Mouse (Mus musculus) neural tube, embryonic 14.5 days (tissue): ENCODE measurements around the gene Hoxa6. TPM values are rescaled to one million over a fixed set of nuclear protein-coding genes. Genes with fewer than 3 reads are reported as not detected.

Experiments
- ATAC-seq: fragments of 200-750 bp; cut with Nextera tagmentation; 2 replicates; pipeline ENCODE4 v1.8.0; 2017; ENCODE audit warnings: low read depth, mild to moderate bottlenecking, moderate TSS enrichment, moderate library complexity
- H3K27ac ChIP-seq: fragments of 300-500 bp; sonication (generic); 2 replicates; pipeline ENCODE4 v1.5.1; 2014; ENCODE audit warnings: low read depth, mild to moderate bottlenecking, control low read depth, low read length, moderate library complexity, mixed read lengths
- H3K27me3 ChIP-seq: fragments of 300-500 bp; sonication (generic); 2 replicates; pipeline ENCODE4 v1.6.1; 2014; ENCODE audit warnings: low read length; ENCODE audit not compliant: control insufficient read depth, insufficient read depth
- H3K36me3 ChIP-seq: fragments of 300-500 bp; sonication (generic); 2 replicates; pipeline ENCODE4 v1.6.1; 2014; ENCODE audit warnings: low read length, mixed read lengths; ENCODE audit not compliant: control insufficient read depth, insufficient read depth
- H3K4me1 ChIP-seq: fragments of 300-500 bp; sonication (generic); 2 replicates; pipeline ENCODE4 v1.6.1; 2014; ENCODE audit warnings: low read length; ENCODE audit not compliant: control insufficient read depth, insufficient read depth
- H3K4me2 ChIP-seq: fragments of 300-500 bp; sonication (generic); 2 replicates; pipeline ENCODE4 v1.6.1; 2014; ENCODE audit warnings: mild to moderate bottlenecking, low read depth, low read length, control low read depth
- H3K4me3 ChIP-seq: fragments of 300-500 bp; sonication (generic); 2 replicates; pipeline ENCODE4 v1.5.1; 2014; ENCODE audit warnings: low read depth, low read length, control low read depth, mixed read lengths
- H3K9ac ChIP-seq: fragments of 300-500 bp; sonication (generic); replicated peaks from 2 replicates; pipeline ENCODE4 v1.6.1; 2014; ENCODE audit warnings: low read depth, mild to moderate bottlenecking, control low read depth, low read length, mixed read lengths
- H3K9me3 ChIP-seq: fragments of 300-500 bp; sonication (generic); 2 replicates; pipeline ENCODE4 v1.6.1; 2016; ENCODE audit warnings: low read length; ENCODE audit not compliant: control insufficient read depth
- WGBS: fragments of 180-500 bp; shearing (Covaris S2); extraction: QIAGEN DNeasy Blood & Tissue Kit; methylation state at CpG from one replicate; pipeline ENCODE4 v1.1.7; 2014; 5-methylcytosine and 5-hydroxymethylcytosine counted together
- polyA plus RNA-seq: library from polyadenylated mRNA; unstranded; fragments of >200 nt; fragmentation: Nextera tagmentation; extraction: Ambion mirVana; gene quantifications from 2 replicates; pipeline ENCODE4 v1.2.1, GENCODE M21; 2014

Hoxa6 gene
- polyA plus RNA-seq, 1 experiment from 2014 or later = 10.1 TPM

DNA sequence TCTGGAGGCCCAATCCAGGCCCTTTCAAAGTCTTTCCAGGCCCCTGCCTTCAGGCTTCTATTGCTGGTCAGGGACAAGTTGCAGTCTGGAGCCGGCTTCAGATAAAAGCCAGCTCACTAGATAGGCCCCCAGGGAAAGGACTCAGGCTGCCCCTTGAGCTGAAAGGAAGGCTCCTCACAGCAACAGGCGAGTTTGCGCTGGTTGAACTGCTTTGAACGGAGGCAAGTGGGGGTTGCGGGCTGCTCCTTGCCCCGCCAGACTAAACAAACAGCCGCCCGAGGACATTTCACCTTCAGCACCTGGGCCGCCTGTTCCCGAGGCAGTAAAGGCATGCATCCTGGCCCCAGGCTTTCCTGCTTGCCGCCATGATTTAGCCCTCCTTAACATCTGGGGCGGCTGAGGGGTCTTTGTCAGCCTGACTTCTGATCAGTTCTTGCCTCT lies 35.2 kb upstream of the Hoxa6 start:
- H3K27ac ChIP-seq = no peak overlapping the region
- ATAC-seq = no peak
- peak overlapping the region; percentile 40 for H3K4me2 ChIP-seq
- H3K4me1 ChIP-seq = no peaks in the 10 kb centered on the region; the same call in 1 of the 2 replicates
- H3K9me3 ChIP-seq = no peaks in the 10 kb centered on the region
- H3K27me3 ChIP-seq = peaks cover 29% of the 10 kb centered on the region
- 4% methylated on average over 12 of the region's 12 CpGs for WGBS
- H3K4me3 ChIP-seq = peak overlapping the region; percentile 30
- no peaks in the 10 kb centered on the region for H3K36me3 ChIP-seq
- peak overlapping the region; percentile 37; the same call in 1 of the 2 replicates for H3K9ac ChIP-seq

DNA sequence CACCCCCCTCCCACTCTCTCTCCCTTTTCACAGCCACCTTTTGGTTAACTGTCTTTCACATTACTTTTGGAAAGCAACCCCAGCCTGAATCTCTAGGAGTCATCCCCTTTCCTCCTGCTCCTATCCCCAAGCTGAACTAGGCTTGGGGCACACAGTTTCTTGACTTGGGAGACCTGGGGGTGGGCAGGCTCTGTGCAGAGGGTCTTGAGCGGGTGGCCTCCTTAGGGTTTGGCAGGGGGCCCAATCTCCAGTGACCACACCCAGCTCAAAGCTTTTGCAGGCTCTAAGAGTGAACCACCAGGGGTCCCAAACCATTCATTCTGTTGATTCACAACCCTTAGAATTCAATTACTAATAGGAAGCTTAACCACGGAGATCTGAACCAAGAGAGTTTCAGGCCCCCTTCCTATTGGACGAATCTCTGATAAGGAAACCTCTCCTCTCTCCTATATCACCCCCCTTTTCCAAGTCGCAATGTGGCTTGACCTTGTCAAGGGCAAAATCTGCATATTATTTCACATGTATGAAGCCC lies 34.3 kb upstream of the Hoxa6 start:
- H3K4me1 ChIP-seq = no peaks in the 10 kb centered on the region; the same call in 1 of the 2 replicates
- H3K27ac ChIP-seq = no peak overlapping the region
- no peaks in the 10 kb centered on the region for H3K36me3 ChIP-seq
- peak overlapping the region; percentile 30; the same call in 1 of the 2 replicates for H3K4me3 ChIP-seq
- no peaks in the 10 kb centered on the region for H3K9me3 ChIP-seq
- no peak overlapping the region for H3K9ac ChIP-seq
- ATAC-seq = no peak
- peaks cover 29% of the 10 kb centered on the region for H3K27me3 ChIP-seq
- 7% methylated on average over 4 of the region's 4 CpGs for WGBS
- peak overlapping the region; percentile 40; the same call in 1 of the 2 replicates for H3K4me2 ChIP-seq

DNA sequence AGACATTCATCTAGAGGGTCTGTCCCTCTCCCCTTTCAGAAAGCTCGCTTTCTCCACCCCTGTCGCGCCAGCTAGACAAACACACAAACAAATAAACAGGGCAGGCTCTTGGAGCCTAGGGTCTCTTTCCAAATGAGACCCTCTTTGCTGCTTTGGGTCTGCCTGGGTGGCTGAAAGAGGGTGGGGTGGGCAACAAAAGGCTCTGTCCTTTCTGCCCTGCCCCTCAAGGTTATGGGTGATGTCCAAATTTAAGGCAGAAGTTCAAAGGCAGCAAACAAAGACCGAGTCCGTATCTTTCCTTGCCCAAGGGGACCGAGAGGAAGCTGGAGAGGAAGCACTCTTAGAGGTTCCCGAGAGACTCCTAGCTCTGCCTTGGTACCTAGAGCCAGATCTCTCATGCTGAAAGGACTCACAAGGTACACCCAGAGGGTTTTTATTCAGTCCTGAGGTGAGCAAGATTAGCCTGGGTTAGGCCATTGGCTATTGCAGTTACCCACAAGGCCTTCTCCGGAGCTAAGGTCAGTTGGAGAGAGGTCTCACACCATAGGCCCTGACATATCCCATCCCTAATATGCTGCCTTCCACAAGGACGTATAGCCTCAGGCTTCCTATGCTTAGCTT lies 32.6 kb upstream of the Hoxa6 start:
- no peaks in the 10 kb centered on the region for H3K9me3 ChIP-seq
- peak overlapping the region; percentile 57; the same call in 1 of the 2 replicates for H3K4me3 ChIP-seq
- H3K4me2 ChIP-seq = peak overlapping the region; percentile 90
- peak overlapping the region; percentile 96 for H3K27ac ChIP-seq
- H3K27me3 ChIP-seq = peaks cover 27% of the 10 kb centered on the region
- peak overlapping the region; percentile 74; the same call in 1 of the 2 replicates for H3K9ac ChIP-seq
- ATAC-seq = no peak
- no peaks in the 10 kb centered on the region; the same call in 1 of the 2 replicates for H3K4me1 ChIP-seq
- H3K36me3 ChIP-seq = no peaks in the 10 kb centered on the region
- 7% methylated on average over 9 of the region's 9 CpGs for WGBS

DNA sequence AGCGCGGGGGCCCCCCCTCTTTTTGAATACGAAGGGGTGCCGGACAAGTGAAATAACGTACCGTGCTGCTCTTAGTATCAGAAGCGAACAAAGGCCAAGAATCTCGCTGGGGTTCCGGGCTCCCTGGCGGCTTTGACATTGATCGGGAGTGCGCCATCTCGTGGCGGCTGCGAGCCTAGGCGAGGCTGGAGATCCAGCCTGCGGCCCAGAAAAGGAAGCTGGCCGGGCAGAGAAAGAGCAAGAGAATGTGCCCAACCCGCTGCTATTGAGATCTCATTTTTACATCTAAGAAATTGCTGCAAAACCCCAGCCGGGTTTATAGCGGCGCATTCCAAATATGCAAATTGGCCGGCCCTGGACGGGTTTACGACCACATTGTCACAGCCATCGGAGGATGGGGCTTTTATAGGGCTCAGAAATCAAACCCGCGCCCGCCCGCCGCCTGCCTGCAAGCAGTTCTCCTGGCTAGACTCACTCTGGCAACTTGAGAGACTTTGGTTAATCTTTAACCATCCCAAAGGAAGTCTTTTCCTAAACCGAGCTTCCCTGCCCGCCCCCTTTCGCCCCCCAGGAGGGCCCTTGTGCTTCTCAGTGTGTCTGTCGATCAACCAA lies 32.0 kb upstream of the Hoxa6 start, which contains the start of gene Hoxa10:
TSS of gene Hoxa10 (minus strand) at position 466 of the 612 bp plus-strand sequence.
- Histone ChIP-seq H3K4me1 (no peaks in the 10 kb centered on the region; the same call in 1 of the 2 replicates), H3K9me3 (no peaks in the 10 kb centered on the region), H3K36me3 (no peaks in the 10 kb centered on the region), H3K4me2 (peak within 1 kb of the TSS; percentile 90), H3K27ac (peak within 1 kb of the TSS; percentile 96), H3K9ac (peak within 1 kb of the TSS; percentile 74), H3K4me3 (peak within 1 kb of the TSS; percentile 57), H3K27me3 (peaks cover 23% of the 10 kb centered on the region)
- ATAC-seq = peak; percentile 66
- whole genome bisulfite sequencing = 2% methylated on average over 35 of the region's 35 CpGs

DNA sequence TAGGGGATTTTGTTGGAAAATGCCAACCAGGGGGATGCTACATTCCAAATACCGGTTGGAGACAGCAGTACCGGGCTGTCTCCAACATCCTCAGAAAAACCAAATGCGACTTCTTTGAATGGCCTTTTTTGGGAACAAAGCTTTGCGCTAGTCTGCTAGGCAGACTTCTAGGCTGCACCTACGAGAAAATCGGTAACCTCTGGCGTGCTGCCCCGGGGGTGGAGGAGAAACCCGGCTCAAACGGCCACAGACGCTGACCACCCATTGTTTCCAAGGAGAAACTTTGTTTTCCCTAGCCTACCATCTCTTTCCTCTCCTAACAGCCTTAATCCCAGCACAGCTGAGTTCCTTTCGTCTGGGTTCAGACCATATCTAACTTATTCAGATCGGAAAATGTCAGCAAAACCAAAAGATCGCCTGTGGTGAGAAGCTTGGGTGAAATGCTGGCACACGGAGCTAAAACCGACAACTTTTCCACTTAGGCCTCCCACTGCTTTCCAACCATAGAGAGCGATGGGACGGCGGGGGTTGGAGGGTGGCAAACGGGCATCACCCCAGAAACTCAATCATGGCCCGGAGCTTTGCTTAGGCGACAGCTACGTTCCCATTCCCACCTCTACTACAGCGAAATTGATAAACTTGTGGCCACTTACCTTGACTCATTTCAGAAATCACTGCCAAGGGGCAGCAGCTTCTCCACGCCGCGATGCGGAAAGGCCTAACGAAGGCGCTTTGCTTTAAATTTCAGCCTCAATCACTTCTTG lies 31.3 kb upstream of the Hoxa6 start:
- peak overlapping the region; percentile 57 for H3K4me3 ChIP-seq
- peaks cover 18% of the 10 kb centered on the region for H3K27me3 ChIP-seq
- no peaks in the 10 kb centered on the region for H3K36me3 ChIP-seq
- no peaks in the 10 kb centered on the region; the same call in 1 of the 2 replicates for H3K4me1 ChIP-seq
- no peak for ATAC-seq
- peak overlapping the region; percentile 96 for H3K27ac ChIP-seq
- 1% methylated on average over 30 of the region's 30 CpGs for WGBS
- peak overlapping the region; percentile 74 for H3K9ac ChIP-seq
- peak overlapping the region; percentile 90 for H3K4me2 ChIP-seq
- H3K9me3 ChIP-seq = no peaks in the 10 kb centered on the region

DNA sequence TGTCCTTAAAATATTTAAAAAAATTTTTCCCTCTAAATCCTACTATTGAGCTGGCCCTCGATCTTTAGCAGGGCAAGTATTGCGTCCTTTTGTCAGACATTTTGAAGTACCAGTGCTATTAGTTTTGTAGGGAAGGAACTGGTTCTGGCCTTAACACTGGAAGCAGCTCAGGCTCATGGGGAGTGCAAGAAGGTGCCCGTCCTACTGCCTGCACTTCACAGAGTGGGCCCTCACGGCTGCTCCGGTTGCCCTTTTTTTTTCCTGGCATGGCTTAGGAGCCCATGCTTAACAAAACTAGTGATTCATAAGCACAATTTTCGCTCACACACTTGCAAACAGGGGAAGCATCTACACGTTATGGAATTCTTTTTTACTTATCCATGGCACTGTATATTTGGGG lies 30.5 kb upstream of the Hoxa6 start:
- Histone ChIP-seq H3K27ac (peak overlapping the region; percentile 22; the same call in 1 of the 2 replicates), H3K4me1 (no peaks in the 10 kb centered on the region; the same call in 1 of the 2 replicates), H3K4me2 (peak overlapping the region; percentile 90), H3K9ac (peak overlapping the region; percentile 64), H3K36me3 (no peaks in the 10 kb centered on the region), H3K9me3 (no peaks in the 10 kb centered on the region), H3K27me3 (peaks cover 18% of the 10 kb centered on the region), H3K4me3 (peak overlapping the region; percentile 57)
- ATAC-seq = no peak
- 4% methylated on average over 7 of the region's 7 CpGs for WGBS

DNA sequence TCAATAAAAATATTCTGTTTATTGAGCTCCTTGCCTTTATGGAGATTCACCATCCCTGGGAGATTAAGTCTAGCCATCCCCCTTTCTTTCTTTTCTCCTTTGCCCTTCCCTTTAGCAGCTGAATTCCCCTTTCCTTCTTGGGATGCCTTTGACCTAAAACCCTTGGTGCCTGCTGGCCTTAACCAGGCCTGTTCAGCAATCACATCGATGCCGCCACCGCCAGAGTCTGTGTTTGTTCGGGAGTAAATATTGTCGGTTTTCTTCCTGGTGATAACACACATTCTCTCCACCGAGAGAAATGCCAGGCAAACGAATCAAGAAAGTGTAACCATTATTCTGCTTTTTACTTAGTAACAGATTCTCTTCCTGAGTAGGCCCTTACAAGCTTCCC lies 29.6 kb upstream of the Hoxa6 start:
- Histone ChIP-seq H3K4me1 (no peaks in the 10 kb centered on the region; the same call in 1 of the 2 replicates), H3K9ac (peak overlapping the region; percentile 62), H3K36me3 (no peaks in the 10 kb centered on the region), H3K27ac (peak overlapping the region; percentile 56), H3K4me2 (peak overlapping the region; percentile 90), H3K27me3 (peaks cover 14% of the 10 kb centered on the region), H3K4me3 (peak overlapping the region; percentile 57), H3K9me3 (no peaks in the 10 kb centered on the region)
- no peak for ATAC-seq
- 8% methylated on average over 7 of the region's 7 CpGs for WGBS

DNA sequence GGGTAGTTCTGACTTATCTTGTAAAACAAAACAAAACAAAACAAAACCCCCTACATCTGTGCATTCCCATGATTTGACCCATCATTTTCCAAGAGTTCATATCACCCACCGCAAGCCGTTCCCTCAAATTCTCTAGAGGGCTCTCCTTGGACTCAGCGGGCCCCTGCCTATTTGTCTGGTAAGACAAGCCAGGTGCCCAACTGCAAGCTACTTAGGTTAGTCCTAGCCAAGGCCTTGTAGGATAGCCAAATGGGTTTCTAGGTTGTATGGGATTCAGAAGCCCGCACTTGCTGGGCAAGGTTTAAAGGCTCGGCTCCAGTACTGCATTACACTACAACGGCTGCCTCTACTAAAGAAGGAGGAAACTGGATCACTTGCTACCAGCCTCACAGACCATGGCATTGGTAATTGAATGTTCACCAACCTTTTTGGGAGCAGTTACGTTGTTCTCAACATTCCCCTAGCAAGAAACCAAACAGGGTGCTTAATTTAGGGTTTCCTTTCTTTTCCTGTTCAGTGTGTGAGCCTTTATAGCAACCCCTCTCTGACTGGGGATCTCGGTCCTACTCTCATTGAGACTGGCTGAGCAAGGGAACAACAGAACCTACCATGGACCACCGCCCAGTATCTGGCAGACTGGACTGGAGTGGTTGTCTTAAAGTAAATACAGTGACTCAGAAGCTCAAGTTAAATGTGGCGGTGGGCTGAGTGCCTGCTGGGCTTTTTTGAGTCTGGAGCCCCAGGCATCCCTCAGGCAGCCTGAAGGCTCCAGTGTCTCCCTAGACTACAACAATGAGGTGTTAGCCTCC lies 29.0 kb upstream of the Hoxa6 start:
- no peaks in the 10 kb centered on the region for H3K9me3 ChIP-seq
- H3K27ac ChIP-seq = peak overlapping the region; percentile 56
- no peaks in the 10 kb centered on the region for H3K36me3 ChIP-seq
- no peak for ATAC-seq
- H3K4me3 ChIP-seq = peak overlapping the region; percentile 57
- peaks cover 10% of the 10 kb centered on the region for H3K27me3 ChIP-seq
- peak overlapping the region; percentile 62 for H3K9ac ChIP-seq
- WGBS = 11% methylated on average over 10 of the region's 10 CpGs
- H3K4me1 ChIP-seq = peaks cover 3% of the 10 kb centered on the region; the same call in 1 of the 2 replicates
- peak overlapping the region; percentile 90 for H3K4me2 ChIP-seq
